Mouse (Mus musculus) lung, postnatal 0 days (tissue): ENCODE measurements around the gene Rsph6a. TPM values are rescaled to one million over a fixed set of nuclear protein-coding genes. Genes with fewer than 3 reads are reported as not detected.
A peak's percentile ranks its signal among the peaks of the same experiment; 100 is the strongest.

Source experiments
- ATAC-seq: fragments of 200-750 bp; cut with Nextera tagmentation; 2 replicates; pipeline ENCODE4 v1.8.0; 2017; ENCODE audit warnings: moderate library complexity
- DNase-seq: peaks from one replicate; pipeline ENCODE4 v3.0.0-alpha.2; 2016; ENCODE audit warnings: low spot score
- H3K27ac ChIP-seq: fragments of 300-500 bp; sonication (generic); 2 replicates; pipeline ENCODE4 v1.5.1; 2014; ENCODE audit warnings: antibody characterized with exemption, mild to moderate bottlenecking, low read length, mixed read lengths
- H3K27me3 ChIP-seq: fragments of 300-500 bp; sonication (generic); replicated peaks from 2 replicates; pipeline ENCODE4 v1.6.1; 2014; ENCODE audit warnings: low read length, mixed read lengths; ENCODE audit not compliant: insufficient read depth
- H3K36me3 ChIP-seq: fragments of 300-500 bp; sonication (generic); 2 replicates; pipeline ENCODE4 v1.6.1; 2014; ENCODE audit warnings: low read length, mixed read lengths; ENCODE audit not compliant: insufficient read depth
- H3K4me1 ChIP-seq: fragments of 300-500 bp; sonication (generic); 2 replicates; pipeline ENCODE4 v1.6.1; 2014; ENCODE audit warnings: antibody characterized with exemption, low read depth, low read length, mixed read lengths; ENCODE audit not compliant: insufficient read depth
- H3K4me2 ChIP-seq: fragments of 300-500 bp; sonication (generic); replicated peaks from 2 replicates; pipeline ENCODE4 v1.6.1; 2014; ENCODE audit warnings: low read depth, mild to moderate bottlenecking, low read length, moderate library complexity, mixed read lengths
- H3K4me3 ChIP-seq: fragments of 300-500 bp; sonication (generic); 2 replicates; pipeline ENCODE4 v1.5.1; 2014; ENCODE audit warnings: low read depth, low read length
- H3K9ac ChIP-seq: fragments of 300-500 bp; sonication (generic); replicated peaks from 2 replicates; pipeline ENCODE4 v1.6.1; 2014; ENCODE audit warnings: low read depth, mild to moderate bottlenecking
- H3K9me3 ChIP-seq: fragments of 300-500 bp; sonication (generic); 2 replicates; pipeline ENCODE4 v1.6.1; 2016; ENCODE audit warnings: low read length, mixed read lengths
- CTCF ChIP-seq: IDR thresholded peaks from 2 replicates; pipeline ENCODE4 v1.5.1; 2016; ENCODE audit warnings: antibody characterized with exemption, mild to moderate bottlenecking
- EP300 ChIP-seq: IDR thresholded peaks from 2 replicates; pipeline ENCODE4 v1.6.1; 2016; ENCODE audit warnings: antibody characterized with exemption, mild to moderate bottlenecking, control low read depth
- WGBS: fragments of 180-500 bp; shearing (Covaris S2); extraction: QIAGEN DNeasy Blood & Tissue Kit; methylation state at CpG from one replicate; pipeline ENCODE4 v1.1.7; 2014; 5-methylcytosine and 5-hydroxymethylcytosine counted together
- polyA plus RNA-seq: library from polyadenylated mRNA; unstranded; fragments of >200 nt; fragmentation: Nextera tagmentation; extraction: Ambion mirVana; gene quantifications from 2 replicates; pipeline ENCODE4 v1.2.1, GENCODE M21; 2015

Gene Rsph6a
- polyA plus RNA-seq, 1 experiment from 2014 or later = not detected

DNA sequence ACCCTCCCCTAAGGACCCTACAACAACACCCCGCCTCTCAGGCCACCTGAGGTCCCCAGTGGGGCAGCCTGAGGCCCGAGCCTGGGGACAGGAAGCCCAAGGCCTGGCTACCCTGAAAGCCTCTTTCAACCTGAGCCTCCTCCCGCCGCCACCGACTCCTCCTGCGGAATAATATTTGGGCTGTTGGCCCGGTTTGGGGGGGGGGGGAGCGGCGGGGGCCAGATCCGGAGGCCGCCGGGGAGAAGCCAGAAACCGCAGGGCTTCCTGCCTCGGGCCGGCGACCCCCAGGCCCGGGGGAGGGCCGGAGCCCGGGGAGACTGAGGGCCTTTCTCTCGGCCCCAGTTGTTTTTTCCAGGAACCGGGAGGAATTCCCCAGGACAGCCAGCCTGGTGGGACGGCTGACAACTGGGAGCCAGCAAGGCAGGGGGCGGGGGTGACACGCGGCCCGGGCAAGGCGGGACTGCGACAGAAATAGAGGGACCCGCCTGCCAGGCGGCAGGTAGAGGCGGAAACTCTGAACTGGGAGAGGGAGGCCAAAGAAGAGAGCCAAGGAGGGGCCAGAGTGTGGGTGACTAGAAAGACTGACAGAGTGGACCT is 42.4 kb upstream of the Rsph6a start:
- Histone ChIP-seq H3K27me3 (no peaks in the 10 kb centered on the region), H3K9ac (peak overlapping the region; percentile 83), H3K4me1 (0 out of 2 replicates have a peak, but pooled peaks cover 6% of the 10 kb centered on the region), H3K4me3 (peak overlapping the region; percentile 38), H3K9me3 (no peaks in the 10 kb centered on the region), H3K4me2 (peak overlapping the region; percentile 76), H3K27ac (peak overlapping the region; percentile 77), H3K36me3 (no peaks in the 10 kb centered on the region)
- ATAC-seq (peak; percentile 73), DNase-seq (peak; percentile 72)
- TF ChIP-seq CTCF (no peak), EP300 (no peak)
- WGBS = under 1% methylated on average over 26 of the region's 31 CpGs

DNA sequence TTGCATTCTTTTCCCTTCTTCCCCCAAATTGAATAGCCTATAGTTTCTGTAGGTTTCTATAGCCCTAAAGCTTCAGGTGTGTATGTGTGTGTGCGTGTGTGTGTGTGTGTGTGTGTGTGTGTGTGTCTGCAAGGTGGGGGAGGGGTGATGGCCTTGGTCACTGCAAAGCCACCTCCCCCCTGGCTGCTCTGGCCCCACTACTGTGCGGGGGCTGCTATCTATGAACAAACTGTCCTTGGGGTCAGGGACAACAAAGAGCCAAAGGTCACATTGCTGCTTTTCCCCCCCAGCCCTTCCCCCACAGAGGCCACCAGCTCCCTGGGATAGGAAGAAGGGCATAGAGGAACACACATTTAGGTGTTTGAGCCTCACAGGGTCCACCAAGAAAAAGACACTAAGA is 41.6 kb upstream of the Rsph6a start:
- Histone ChIP-seq H3K27ac (no peak overlapping the region), H3K9me3 (no peaks in the 10 kb centered on the region), H3K4me3 (no peak overlapping the region), H3K9ac (no peak overlapping the region), H3K4me1 (no peaks in the 10 kb centered on the region), H3K27me3 (no peaks in the 10 kb centered on the region), H3K36me3 (no peaks in the 10 kb centered on the region), H3K4me2 (no peak overlapping the region)
- no peak for ATAC-seq
- WGBS = 58% methylated on average over 2 of the region's 2 CpGs
- no peak for TF ChIP-seq CTCF
- TF ChIP-seq EP300 = no peak
- no peak for DNase-seq

DNA sequence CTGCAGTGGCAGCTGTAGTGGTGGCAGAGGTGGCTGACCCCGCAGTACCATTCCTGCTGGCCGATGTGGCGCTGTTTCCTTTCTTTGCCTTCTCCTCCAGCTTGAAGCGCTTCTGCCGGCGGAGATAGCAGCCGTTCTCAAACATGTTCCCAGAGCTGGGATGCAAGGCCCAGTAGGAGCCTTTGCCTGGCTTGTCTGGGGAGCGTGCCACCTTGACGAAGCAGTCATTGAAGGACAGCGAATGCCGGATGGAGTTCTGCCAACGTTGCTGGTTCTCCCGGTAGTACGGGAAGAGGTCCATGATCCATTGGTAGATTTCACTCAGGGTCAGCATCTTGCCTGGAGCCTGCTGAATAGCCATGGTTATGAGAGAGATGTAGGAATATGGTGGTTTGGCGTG is 40.0 kb upstream of the Rsph6a start:
- Histone ChIP-seq H3K27ac (no peak overlapping the region), H3K27me3 (no peaks in the 10 kb centered on the region), H3K4me1 (no peaks in the 10 kb centered on the region), H3K9ac (no peak overlapping the region), H3K4me3 (no peak overlapping the region), H3K9me3 (no peaks in the 10 kb centered on the region), H3K4me2 (no peak overlapping the region), H3K36me3 (no peaks in the 10 kb centered on the region)
- TF ChIP-seq CTCF (peak; percentile 19; the same call in 1 of the 2 replicates), EP300 (no peak)
- 72% methylated on average over 15 of the region's 15 CpGs for WGBS
- no peak for ATAC-seq
- DNase-seq = no peak

DNA sequence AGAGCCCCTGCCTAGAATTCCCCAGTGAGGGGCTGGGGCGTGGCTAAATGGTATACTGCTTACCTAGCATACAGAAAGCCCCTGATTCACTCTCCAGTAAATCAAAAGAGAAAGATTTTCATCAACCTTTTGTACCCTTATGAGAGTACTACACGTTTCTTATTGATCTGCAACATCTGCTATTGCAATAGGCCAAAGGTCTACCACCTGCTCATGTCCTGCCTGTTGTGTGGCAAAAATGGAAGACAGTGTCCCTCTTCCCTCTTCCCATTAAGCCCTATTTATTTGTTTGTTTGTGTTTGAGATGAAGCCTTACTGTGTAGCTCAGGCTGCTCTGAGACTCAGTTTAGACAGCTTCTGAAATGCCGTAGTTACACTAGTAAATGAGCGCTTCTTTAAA is 38.4 kb upstream of the Rsph6a start:
- H3K4me1 ChIP-seq = no peaks in the 10 kb centered on the region
- no peak overlapping the region for H3K4me3 ChIP-seq
- H3K27me3 ChIP-seq = no peaks in the 10 kb centered on the region
- H3K27ac ChIP-seq = no peak overlapping the region
- no peak overlapping the region for H3K9ac ChIP-seq
- no peak for DNase-seq
- H3K36me3 ChIP-seq = no peaks in the 10 kb centered on the region
- TF ChIP-seq CTCF = no peak
- no peak for TF ChIP-seq EP300
- WGBS = 86% methylated on average over 4 of the region's 4 CpGs
- no peaks in the 10 kb centered on the region for H3K9me3 ChIP-seq
- H3K4me2 ChIP-seq = no peak overlapping the region
- ATAC-seq = no peak

DNA sequence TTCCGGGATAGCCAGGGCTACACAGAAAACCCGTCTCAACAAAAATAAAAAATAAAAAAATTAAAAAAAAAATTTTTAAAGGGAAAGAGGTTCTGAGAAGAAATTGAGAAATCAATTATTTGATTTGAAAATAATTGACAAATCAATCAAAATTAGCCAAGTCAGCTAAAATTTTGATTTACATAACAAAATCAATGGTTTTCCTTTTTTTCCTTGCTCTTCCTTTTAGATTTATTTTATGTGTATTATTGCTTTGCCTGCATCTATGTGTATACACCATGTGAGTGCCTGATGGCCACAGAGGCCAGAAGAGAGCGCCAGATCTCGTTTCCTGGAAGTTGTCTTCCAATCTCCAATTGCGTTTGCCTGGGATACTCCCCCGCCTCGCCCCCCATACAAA is 36.6 kb upstream of the Rsph6a start:
- Histone ChIP-seq H3K36me3 (no peaks in the 10 kb centered on the region), H3K9me3 (no peaks in the 10 kb centered on the region), H3K27me3 (peaks cover 5% of the 10 kb centered on the region; the same call in 1 of the 2 replicates), H3K27ac (no peak overlapping the region), H3K4me2 (no peak overlapping the region), H3K4me1 (no peaks in the 10 kb centered on the region), H3K4me3 (no peak overlapping the region), H3K9ac (no peak overlapping the region)
- no peak for DNase-seq
- ATAC-seq = no peak
- TF ChIP-seq EP300 (no peak), CTCF (no peak)
- WGBS = 82% methylated on average over 7 of the region's 7 CpGs

DNA sequence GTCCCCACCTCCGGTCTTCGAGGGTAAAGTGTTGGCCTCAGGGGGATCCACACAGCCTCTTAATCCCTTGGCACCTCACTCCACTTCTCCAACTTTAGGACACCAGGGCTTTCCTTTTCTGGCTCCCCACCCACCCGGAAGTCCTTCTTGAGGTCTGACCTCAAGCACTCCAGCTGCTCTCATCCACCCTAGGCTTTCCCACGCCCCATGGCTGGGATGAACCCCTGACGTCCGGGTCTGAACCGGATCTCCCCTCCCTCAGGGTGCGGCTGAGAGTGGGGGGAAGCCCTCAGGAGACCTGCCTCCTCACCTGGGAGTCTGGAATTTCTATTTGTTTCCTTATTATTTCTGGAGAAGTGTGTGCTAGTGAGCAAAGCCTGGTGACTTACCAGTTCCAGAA is 33.4 kb upstream of the Rsph6a start:
- WGBS = 11% methylated on average over 8 of the region's 8 CpGs
- Histone ChIP-seq H3K36me3 (no peaks in the 10 kb centered on the region), H3K4me1 (no peaks in the 10 kb centered on the region; the same call in 1 of the 2 replicates), H3K27ac (no peak overlapping the region), H3K9me3 (no peaks in the 10 kb centered on the region), H3K4me2 (peak overlapping the region; percentile 8; the same call in 1 of the 2 replicates), H3K9ac (no peak overlapping the region), H3K4me3 (no peak overlapping the region), H3K27me3 (peaks cover 15% of the 10 kb centered on the region)
- no peak for TF ChIP-seq CTCF
- no peak for TF ChIP-seq EP300
- peak; percentile 42 for DNase-seq
- ATAC-seq = no peak
